Mouse (Mus musculus) heart, adult 2 months (tissue): Measurements from ENCODE around the gene Rbmx.

ENCODE experiments used
- CTCF ChIP-seq: fragments of 200-600 bp; IDR thresholded peaks from 2 replicates; pipeline ENCODE4 v1.8.1; 2022; ENCODE audit warnings: antibody characterized with exemption, mild to moderate bottlenecking, moderate library complexity
- EP300 ChIP-seq: fragments of 200-500 bp; IDR thresholded peaks from 2 replicates; pipeline ENCODE4 v1.6.1; 2011; ENCODE audit warnings: low read depth, low read length, control low read depth; ENCODE audit not compliant: insufficient read depth
- POLR2A ChIP-seq: fragments of 200-500 bp; IDR thresholded peaks from 2 replicates; pipeline ENCODE4 v1.6.1; 2011; ENCODE audit warnings: mild to moderate bottlenecking, low read depth, low read length, control low read depth; ENCODE audit not compliant: insufficient read depth

GRCm38 (mm10) chrX:57338371-57339211 lies 54.2 kb downstream of the Rbmx start, which contains the start of gene Arhgef6:
- TF ChIP-seq EP300 = no peak
- no peak for TF ChIP-seq CTCF
- TF ChIP-seq POLR2A = no peak
